Mouse (Mus musculus) bone marrow, adult 2 months (tissue): ENCODE measurements around the gene Hoxc11.

ENCODE experiments used
- CTCF ChIP-seq: fragments of 200-500 bp; IDR thresholded peaks from 2 replicates; pipeline ENCODE4 v1.5.1; 2011; ENCODE audit warnings: low read length, control low read depth; ENCODE audit not compliant: control insufficient read depth, insufficient read depth
- POLR2A ChIP-seq: fragments of 200-500 bp; IDR thresholded peaks from 2 replicates; pipeline ENCODE4 v1.6.1; 2011; ENCODE audit warnings: low read depth, mild to moderate bottlenecking, control low read depth, low read length, borderline replicate concordance; ENCODE audit not compliant: control insufficient read depth

- no peak for TF ChIP-seq POLR2A
- TF ChIP-seq CTCF, result no peak
Measured at GRCm38 (mm10) chr15:102963671-102964640, 9.7 kb downstream of the Hoxc11 start.
